Mouse (Mus musculus) ES-Bruce4 (cell line): ENCODE data around the gene Rbfox3.

ENCODE experiments used
- CTCF ChIP-seq: IDR thresholded peaks from one replicate; pipeline ENCODE4 v1.8.1; 2011; ENCODE audit warnings: low read depth, low read length
- EP300 ChIP-seq: IDR thresholded peaks from 2 replicates; pipeline ENCODE4 v1.6.1; 2011; ENCODE audit warnings: low read depth, low read length; ENCODE audit not compliant: insufficient read depth
- POLR2A ChIP-seq: IDR thresholded peaks from one replicate; pipeline ENCODE4 v1.8.1; 2011; ENCODE audit warnings: low read length; ENCODE audit not compliant: insufficient read depth

DNA sequence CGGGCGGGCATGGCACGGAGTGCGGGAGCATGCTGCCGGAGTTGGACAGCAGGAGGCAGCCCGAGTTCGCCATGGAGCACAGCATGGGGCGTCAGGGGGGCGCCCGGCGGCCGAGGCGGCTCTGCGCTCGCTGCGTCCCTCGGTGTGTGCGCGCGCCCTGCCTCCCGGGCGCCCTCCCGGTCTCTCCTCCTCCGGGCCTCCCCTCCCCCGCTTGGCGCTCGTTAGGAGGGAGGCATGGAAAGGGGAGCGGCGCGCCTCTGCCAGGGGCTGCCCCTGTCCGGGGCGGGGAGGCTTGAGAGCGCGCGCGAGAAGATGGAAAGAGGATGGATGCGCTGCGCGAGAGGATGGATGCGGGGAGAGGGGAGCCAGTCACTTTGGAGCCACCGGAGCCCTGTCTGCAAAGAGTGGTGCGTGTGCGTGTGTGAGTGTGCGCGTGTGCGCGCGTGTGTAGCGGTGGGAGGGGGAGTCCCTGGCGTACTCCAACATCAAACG is 341.8 kb downstream of the Rbfox3 start:
- TF ChIP-seq EP300 (no peak), CTCF (no peak), POLR2A (no peak)
